Mouse (Mus musculus) neural tube, embryonic 13.5 days (tissue): ENCODE measurements around the gene Tctn1. TPM values are rescaled to one million over a fixed set of nuclear protein-coding genes. Genes with fewer than 3 reads are reported as not detected.

ENCODE experiments used
- ATAC-seq: fragments of 200-750 bp; cut with Nextera tagmentation; 2 replicates; pipeline ENCODE4 v1.8.0; 2017; ENCODE audit warnings: low read depth, mild to moderate bottlenecking, moderate TSS enrichment, moderate library complexity
- H3K27ac ChIP-seq: fragments of 300-500 bp; sonication (generic); replicated peaks from 2 replicates; pipeline ENCODE4 v1.5.1; 2015; ENCODE audit warnings: moderate library complexity, mild to moderate bottlenecking, inconsistent platforms
- H3K27me3 ChIP-seq: fragments of 300-500 bp; sonication (generic); 2 replicates; pipeline ENCODE4 v1.6.1; 2015; ENCODE audit warnings: mild to moderate bottlenecking, inconsistent platforms
- H3K36me3 ChIP-seq: fragments of 300-500 bp; sonication (generic); 2 replicates; pipeline ENCODE4 v1.6.1; 2015; ENCODE audit warnings: mild to moderate bottlenecking, inconsistent platforms
- H3K4me1 ChIP-seq: fragments of 300-500 bp; sonication (generic); replicated peaks from 2 replicates; pipeline ENCODE4 v1.6.1; 2015; ENCODE audit warnings: inconsistent platforms
- H3K4me2 ChIP-seq: fragments of 300-500 bp; sonication (generic); 2 replicates; pipeline ENCODE4 v1.6.1; 2015; ENCODE audit warnings: inconsistent platforms, mild to moderate bottlenecking, moderate library complexity
- H3K4me3 ChIP-seq: fragments of 300-500 bp; sonication (generic); 2 replicates; pipeline ENCODE4 v1.5.1; 2015; ENCODE audit warnings: mild to moderate bottlenecking, inconsistent platforms
- H3K9ac ChIP-seq: fragments of 300-500 bp; sonication (generic); 2 replicates; pipeline ENCODE4 v1.6.1; 2015; ENCODE audit warnings: moderate library complexity, mild to moderate bottlenecking, inconsistent platforms
- H3K9me3 ChIP-seq: fragments of 300-500 bp; sonication (generic); 2 replicates; pipeline ENCODE4 v1.6.1; 2016; ENCODE audit warnings: inconsistent platforms
- WGBS: fragments of 180-500 bp; shearing (Covaris S2); methylation state at CpG from one replicate; pipeline ENCODE4 v1.1.7; 2015; 5-methylcytosine and 5-hydroxymethylcytosine counted together
- polyA plus RNA-seq: library from polyadenylated mRNA; unstranded; fragments of >200 nt; fragmentation: Nextera tagmentation; extraction: Ambion mirVana; gene quantifications from 2 replicates; pipeline ENCODE4 v1.2.1, GENCODE M21; 2015

Gene Tctn1
- polyA plus RNA-seq, 1 experiment from 2014 or later: 4.8 TPM

- H3K27me3 ChIP-seq: no peaks in the 10 kb centered on the region
- H3K9me3 ChIP-seq: no peaks in the 10 kb centered on the region
- ATAC-seq: no peak
- no peak overlapping the region for H3K4me3 ChIP-seq
- no peak overlapping the region for H3K4me2 ChIP-seq
- no peaks in the 10 kb centered on the region for H3K36me3 ChIP-seq
- 0 out of 2 replicates have a peak overlapping the region, but pooled peaks have one; percentile 3 for H3K9ac ChIP-seq
- peak overlapping the region; percentile 19; the same call in 1 of the 2 replicates for H3K27ac ChIP-seq
- H3K4me1 ChIP-seq: peaks cover 53% of the 10 kb centered on the region
- 76% methylated on average over 14 of the region's 14 CpGs for WGBS
Observed at GRCm38 (mm10) chr5:122295113-122295935, 31.1 kb upstream of the Tctn1 start.

DNA sequence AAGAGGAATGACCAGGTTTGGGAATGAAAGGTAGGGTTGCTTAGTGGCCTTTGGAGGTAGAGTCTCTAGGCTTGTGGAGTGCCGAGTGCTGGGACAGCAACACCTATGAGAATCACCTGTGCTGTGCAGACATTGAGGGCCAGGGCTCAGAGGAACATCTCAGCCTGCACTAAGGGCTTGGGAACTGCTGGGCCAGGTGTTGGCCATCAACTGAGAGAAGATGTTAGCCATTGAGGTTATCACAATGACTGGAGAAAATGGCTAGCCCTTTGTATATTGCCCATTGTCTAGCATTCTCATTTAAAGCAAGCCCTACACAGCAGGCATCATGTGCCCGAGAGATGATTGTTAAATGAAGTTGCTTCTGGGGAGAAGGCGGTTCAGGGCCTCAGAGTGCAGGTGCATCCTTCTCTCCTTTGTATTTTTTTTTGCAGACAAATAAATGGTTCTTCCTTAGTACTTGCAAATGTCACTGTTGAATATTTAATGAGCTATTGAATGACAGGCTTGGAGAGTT, 30.0 kb upstream of the Tctn1 start:
- 40% methylated on average over 3 of the region's 3 CpGs for WGBS
- no peak overlapping the region for H3K9ac ChIP-seq
- peaks cover 7% of the 10 kb centered on the region; the same call in 1 of the 2 replicates for H3K36me3 ChIP-seq
- H3K9me3 ChIP-seq: no peaks in the 10 kb centered on the region
- no peaks in the 10 kb centered on the region for H3K27me3 ChIP-seq
- peaks cover 46% of the 10 kb centered on the region for H3K4me1 ChIP-seq
- no peak overlapping the region for H3K4me3 ChIP-seq
- peak overlapping the region; percentile 49 for H3K27ac ChIP-seq
- ATAC-seq: no peak
- no peak overlapping the region for H3K4me2 ChIP-seq

DNA sequence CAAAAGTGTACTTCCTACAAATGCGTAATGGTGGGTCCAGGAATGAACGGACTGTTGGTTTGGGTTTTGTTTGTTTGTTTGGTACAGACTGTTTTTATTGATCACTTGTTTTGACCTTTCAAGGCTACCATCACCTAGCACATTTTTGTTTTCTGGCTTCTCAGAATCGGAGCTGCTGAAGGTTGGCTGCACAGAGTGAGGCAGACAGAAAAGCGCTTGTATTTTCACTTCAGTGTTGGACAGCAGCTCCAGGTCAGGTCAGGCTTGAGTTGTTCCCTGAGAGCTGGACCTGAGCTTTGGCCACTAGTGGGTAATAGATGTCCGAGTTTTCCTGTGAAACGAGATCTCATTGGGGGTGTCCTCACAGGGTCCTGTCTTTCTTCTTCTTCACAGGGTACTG, 28.9 kb upstream of the Tctn1 start:
- Histone ChIP-seq H3K27me3 (no peaks in the 10 kb centered on the region), H3K9ac (no peak overlapping the region), H3K4me1 (peaks cover 39% of the 10 kb centered on the region), H3K27ac (no peak overlapping the region), H3K9me3 (no peaks in the 10 kb centered on the region), H3K4me3 (no peak overlapping the region), H3K4me2 (no peak overlapping the region), H3K36me3 (peaks cover 13% of the 10 kb centered on the region)
- ATAC-seq: no peak
- WGBS: 73% methylated on average over 6 of the region's 6 CpGs

DNA sequence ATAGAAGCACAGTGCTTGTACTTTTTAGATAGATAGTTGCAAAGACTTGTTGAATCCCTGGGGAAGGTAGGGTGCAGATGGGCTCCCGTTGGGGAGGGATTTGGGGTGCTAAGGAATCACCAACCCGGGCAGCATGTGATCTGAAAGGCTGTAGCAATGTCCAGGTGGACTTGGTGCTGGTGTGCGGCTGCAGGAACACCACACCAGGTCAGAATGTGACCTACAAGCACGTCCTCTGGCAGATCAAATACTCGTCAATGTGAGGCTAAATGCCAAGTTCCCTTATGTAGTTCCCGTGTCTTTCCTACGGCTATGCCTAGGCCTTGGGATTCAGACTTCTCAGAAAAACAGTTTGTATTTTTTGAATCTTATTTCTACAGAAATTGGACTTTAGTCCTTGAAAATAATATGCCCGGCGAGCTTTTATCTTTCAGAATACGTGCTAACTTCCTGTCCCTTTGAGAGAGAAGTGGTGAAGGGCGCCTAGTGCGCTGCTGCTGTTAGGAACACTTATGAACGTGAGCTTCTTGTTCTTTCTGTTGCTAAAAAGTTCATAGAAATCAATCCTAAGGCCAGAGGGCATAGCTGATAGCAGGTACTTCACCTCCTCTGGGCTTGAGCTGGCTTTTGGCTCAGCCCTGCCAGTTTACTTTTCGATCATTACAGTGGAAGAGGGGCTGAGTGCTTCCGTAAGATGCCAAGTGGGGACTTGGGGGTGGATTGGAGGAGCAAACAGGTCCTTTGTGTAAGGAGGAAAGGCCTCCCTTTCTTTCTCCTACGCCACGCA, 27.5 kb upstream of the Tctn1 start:
- 76% methylated on average over 17 of the region's 17 CpGs for WGBS

GRCm38 (mm10) chr5:122291149-122291548, 26.9 kb upstream of the Tctn1 start:
- no peak for ATAC-seq
- no peaks in the 10 kb centered on the region for H3K9me3 ChIP-seq
- no peak overlapping the region for H3K4me3 ChIP-seq
- H3K36me3 ChIP-seq: peaks cover 22% of the 10 kb centered on the region
- peaks cover 50% of the 10 kb centered on the region for H3K4me1 ChIP-seq
- H3K27ac ChIP-seq: no peak overlapping the region
- H3K27me3 ChIP-seq: no peaks in the 10 kb centered on the region
- H3K4me2 ChIP-seq: no peak overlapping the region
- 61% methylated on average over 6 of the region's 6 CpGs for WGBS
- no peak overlapping the region for H3K9ac ChIP-seq

More for the DNA sequence above, 27.5 kb upstream of the Tctn1 start:
- ATAC-seq: no peak
- Histone ChIP-seq H3K36me3 (peaks cover 22% of the 10 kb centered on the region), H3K9ac (no peak overlapping the region), H3K27me3 (no peaks in the 10 kb centered on the region), H3K9me3 (no peaks in the 10 kb centered on the region), H3K4me2 (no peak overlapping the region), H3K4me1 (peaks cover 44% of the 10 kb centered on the region), H3K4me3 (no peak overlapping the region), H3K27ac (no peak overlapping the region)

DNA sequence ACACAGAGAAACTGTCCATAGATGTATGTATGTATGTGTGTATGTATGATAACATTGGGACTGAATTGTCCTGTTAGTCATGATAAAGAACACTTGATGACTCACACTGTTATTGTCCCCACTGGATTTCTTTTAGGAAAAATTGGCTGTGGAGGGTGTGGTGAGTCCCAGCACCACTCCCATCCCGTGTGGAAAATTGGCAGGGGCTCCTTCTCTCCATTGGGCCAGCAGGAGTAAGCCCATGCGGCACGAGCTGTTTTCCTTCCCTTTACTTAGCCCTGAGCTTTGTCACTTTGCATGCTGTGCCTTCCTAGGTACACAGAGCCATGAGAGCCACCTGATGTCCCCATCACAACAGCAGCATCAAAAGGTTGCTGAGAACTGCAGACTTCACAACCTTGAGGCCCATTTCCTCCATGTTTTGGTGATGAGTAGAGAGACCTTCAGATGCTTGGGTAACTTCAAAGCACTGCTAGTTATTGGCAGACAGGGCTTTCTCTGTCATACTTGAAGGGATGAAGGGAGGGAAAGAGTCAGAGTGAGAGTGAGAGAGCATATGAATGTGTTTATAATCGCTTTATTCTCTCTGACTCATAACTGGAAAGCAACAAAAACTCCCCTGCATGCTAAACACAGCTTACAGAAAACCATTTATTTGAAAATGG, 24.0 kb upstream of the Tctn1 start:
- Histone ChIP-seq H3K27me3 (no peaks in the 10 kb centered on the region), H3K36me3 (peaks cover 22% of the 10 kb centered on the region), H3K27ac (no peak overlapping the region), H3K9ac (no peak overlapping the region), H3K4me1 (peaks cover 39% of the 10 kb centered on the region), H3K9me3 (no peaks in the 10 kb centered on the region), H3K4me3 (no peak overlapping the region), H3K4me2 (no peak overlapping the region)
- ATAC-seq: no peak
- 94% methylated on average over 4 of the region's 4 CpGs for WGBS

DNA sequence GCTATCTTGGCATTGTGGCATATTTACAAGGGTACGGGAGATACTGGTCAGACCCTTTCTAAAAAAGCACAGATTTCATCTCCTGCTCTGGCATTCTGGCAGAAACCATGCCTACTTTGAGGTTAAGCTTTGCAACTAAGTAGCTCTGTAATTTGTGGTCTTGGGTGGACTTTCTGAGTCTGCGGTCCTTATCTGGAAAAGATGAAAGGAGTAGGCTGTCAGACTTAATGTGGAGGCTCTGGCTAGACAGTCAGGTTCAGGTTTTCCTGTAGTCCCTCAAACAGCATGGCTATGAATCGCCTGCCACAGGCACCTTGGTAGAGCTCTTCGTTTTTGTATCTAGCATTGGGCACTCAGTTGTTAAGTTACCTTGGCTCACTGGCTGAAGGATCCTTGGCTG, 22.8 kb upstream of the Tctn1 start:
- H3K27ac ChIP-seq: no peak overlapping the region
- no peaks in the 10 kb centered on the region for H3K27me3 ChIP-seq
- H3K4me1 ChIP-seq: peaks cover 35% of the 10 kb centered on the region
- H3K9me3 ChIP-seq: no peaks in the 10 kb centered on the region
- H3K36me3 ChIP-seq: peaks cover 22% of the 10 kb centered on the region
- no peak for ATAC-seq
- 97% methylated on average over 4 of the region's 4 CpGs for WGBS
- H3K9ac ChIP-seq: no peak overlapping the region
- no peak overlapping the region for H3K4me3 ChIP-seq
- no peak overlapping the region for H3K4me2 ChIP-seq

- no peaks in the 10 kb centered on the region for H3K27me3 ChIP-seq
- no peak for ATAC-seq
- no peak overlapping the region for H3K27ac ChIP-seq
- H3K4me2 ChIP-seq: peak overlapping the region; percentile 98
- peak overlapping the region; percentile 96; the same call in 1 of the 2 replicates for H3K4me3 ChIP-seq
- peaks cover 22% of the 10 kb centered on the region for H3K36me3 ChIP-seq
- H3K9ac ChIP-seq: peak overlapping the region; percentile 43; the same call in 1 of the 2 replicates
- H3K9me3 ChIP-seq: no peaks in the 10 kb centered on the region
- WGBS: 86% methylated on average over 10 of the region's 10 CpGs
- H3K4me1 ChIP-seq: peaks cover 26% of the 10 kb centered on the region
Observed at GRCm38 (mm10) chr5:122286191-122286590, 21.9 kb upstream of the Tctn1 start.

GRCm38 (mm10) chr5:122285767-122286150, 21.5 kb upstream of the Tctn1 start:
- 65% methylated on average over 7 of the region's 7 CpGs for WGBS
- peaks cover 1% of the 10 kb centered on the region; the same call in 1 of the 2 replicates for H3K27me3 ChIP-seq
- H3K4me3 ChIP-seq: peak overlapping the region; percentile 96
- H3K9me3 ChIP-seq: no peaks in the 10 kb centered on the region
- H3K4me1 ChIP-seq: peaks cover 23% of the 10 kb centered on the region
- H3K4me2 ChIP-seq: peak overlapping the region; percentile 98
- no peak for ATAC-seq
- peaks cover 22% of the 10 kb centered on the region for H3K36me3 ChIP-seq
- H3K27ac ChIP-seq: no peak overlapping the region
- peak overlapping the region; percentile 94 for H3K9ac ChIP-seq

DNA sequence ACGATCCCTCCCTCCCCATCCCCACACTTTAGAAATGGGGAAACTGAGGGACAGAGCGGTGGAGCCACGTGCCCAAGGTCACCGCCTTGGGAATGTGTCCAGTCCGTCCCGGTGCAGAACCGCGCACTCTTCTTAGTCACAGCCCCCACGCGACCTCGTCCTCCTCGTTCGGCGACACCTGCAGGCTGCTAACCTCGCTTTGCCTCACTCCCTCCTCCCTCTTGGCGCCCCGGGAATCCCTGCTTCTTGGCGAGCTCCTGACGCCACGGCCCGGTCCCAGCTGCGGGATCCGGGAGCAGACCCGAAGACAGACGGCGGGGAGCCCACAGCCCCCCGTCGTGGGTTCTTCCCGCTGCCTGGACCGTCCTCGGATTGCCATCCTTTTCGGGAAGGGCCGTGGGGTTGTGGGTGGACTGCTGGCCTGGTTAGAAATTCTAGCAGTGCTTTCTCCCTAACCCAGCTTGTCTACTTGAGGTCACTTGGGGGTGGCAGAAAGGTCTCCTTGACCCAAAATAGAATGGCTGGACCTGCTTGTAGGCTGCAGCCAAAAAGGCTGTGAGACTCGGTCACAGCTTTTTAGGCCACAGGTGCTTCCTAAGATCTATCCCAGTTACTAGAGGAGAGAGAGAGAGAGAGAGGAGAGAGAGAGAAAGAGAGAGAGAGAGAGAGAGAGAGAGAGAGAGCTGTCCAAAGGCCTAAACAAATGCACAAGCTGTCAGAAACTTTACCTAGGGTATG, 20.9 kb upstream of the Tctn1 start:
- peaks cover 22% of the 10 kb centered on the region for H3K36me3 ChIP-seq
- peak overlapping the region; percentile 90 for H3K27ac ChIP-seq
- under 1% methylated on average over 34 of the region's 34 CpGs for whole genome bisulfite sequencing
- peaks cover 4% of the 10 kb centered on the region; the same call in 1 of the 2 replicates for H3K27me3 ChIP-seq
- peaks cover 23% of the 10 kb centered on the region for H3K4me1 ChIP-seq
- peak; percentile 61 for ATAC-seq
- peak overlapping the region; percentile 96 for H3K4me3 ChIP-seq
- H3K9ac ChIP-seq: peak overlapping the region; percentile 94
- peak overlapping the region; percentile 98 for H3K4me2 ChIP-seq
- no peaks in the 10 kb centered on the region for H3K9me3 ChIP-seq
